Mouse (Mus musculus) adrenal gland, postnatal 25 days (tissue): ENCODE measurements around the gene Nphp1. TPM values are rescaled to one million over a fixed set of nuclear protein-coding genes. Genes with fewer than 3 reads are reported as not detected.
A peak's percentile ranks its signal among the peaks of the same experiment; 100 is the strongest.

Experiments used
- DNase-seq: peaks from one replicate; pipeline ENCODE4 v3.0.0; 2021; ENCODE audit warnings: mixed read lengths
- total RNA-seq: library from RNA; stranded (reverse); gene quantifications from 2 replicates; pipeline ENCODE4 v1.2.3, GENCODE M21; 2021

Gene Nphp1
- total RNA-seq, 1 experiment from 2014 or later: 27.6 TPM

GRCm38 (mm10) chr2:127749376-127749775 is 39.3 kb downstream of the Nphp1 start:
- peak; percentile 44 for DNase-seq

DNA sequence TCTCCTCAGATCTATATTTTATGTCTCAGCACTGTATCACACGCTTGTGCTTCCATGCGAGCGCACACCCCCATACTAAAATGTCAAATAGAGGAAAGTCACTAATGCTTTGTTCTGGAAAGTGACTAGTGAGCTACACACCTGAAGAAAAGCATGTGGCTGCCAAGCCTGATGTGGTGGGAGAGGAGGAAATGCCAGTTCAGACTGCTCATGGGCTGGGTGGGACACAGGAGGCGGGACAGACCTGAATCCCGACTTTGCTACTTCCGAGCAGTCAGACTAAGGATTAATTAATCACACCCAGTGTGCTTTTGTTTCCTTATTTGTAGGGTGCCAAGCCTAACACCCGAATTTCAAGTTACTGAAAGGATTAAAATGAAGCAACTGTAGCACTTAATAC is 40.4 kb downstream of the Nphp1 start:
- DNase-seq: no peak

DNA sequence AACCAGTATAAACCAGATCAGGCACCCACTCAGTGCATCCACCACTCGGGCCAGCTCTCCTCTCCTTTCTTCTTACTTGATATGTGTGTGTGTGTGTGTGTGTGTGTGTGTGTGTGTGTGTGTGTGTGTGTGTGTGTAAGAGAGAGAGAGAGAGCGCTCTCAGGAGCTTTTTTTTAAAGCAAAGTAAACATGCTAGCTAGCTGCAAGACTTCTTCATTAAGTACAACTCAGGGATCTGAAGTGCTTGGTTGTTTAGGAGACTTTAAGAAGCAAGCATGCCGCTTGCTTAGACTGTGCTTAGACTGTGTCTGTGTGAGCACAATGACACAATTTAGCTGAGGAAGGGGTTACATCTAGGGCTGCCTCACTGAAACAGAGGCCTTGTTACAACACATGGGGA is 46.1 kb downstream of the Nphp1 start:
- no peak for DNase-seq

DNA sequence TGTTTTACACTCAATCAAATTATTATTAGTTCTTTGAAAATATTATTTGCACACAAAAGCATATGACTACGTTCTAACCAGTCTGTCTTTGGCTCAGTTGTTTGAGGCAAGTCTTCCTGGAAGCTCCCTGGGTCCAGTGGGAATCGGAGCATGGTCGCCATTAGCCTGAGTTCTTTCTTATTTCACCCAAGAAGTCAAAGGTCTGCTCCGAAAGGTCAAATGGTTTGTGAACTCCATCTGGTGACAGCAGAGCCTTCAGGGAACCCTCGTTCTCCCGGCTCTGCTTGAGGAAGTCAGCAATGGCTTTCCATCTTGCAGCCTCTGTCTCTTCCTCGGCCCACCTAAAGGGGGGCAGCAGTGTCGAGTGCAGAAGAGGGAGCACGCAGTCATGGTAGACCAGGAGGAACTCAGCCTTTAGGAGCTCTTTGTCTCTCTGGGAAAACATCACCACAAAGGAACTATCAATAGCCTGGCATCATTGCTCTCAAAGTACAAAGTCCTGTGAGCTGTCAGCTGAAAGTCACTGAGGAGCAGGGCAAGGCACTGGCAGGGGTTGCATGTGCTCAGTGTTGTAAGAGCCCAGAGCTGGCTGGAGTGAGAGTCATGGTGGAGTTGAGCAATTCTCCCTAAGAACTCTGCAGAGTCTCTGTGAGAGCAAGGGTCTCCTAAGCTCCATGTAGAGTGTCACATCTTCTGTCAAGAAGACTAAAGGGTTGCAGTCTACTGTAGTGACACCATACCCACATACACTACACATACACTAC is 47.8 kb downstream of the Nphp1 start:
- no peak for DNase-seq

DNA sequence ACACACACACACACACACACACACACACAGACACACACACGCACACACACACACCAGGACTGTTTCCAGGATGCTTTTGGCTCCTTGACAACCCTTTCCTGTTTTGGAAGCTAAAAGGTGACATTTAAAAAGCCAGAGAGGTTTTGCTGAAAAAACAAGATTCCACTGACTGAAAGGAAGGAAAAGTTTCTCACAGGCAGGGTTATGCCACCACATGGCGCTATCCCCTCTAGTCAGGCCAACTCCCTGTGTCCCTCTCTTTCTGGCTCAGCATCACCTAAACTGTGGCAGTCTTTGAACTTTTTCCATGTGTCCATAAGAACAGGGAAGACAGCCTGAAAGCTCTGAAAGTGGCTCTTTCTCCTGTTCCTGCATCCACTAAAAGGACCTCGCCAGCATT is 50.8 kb downstream of the Nphp1 start:
- no peak for DNase-seq

DNA sequence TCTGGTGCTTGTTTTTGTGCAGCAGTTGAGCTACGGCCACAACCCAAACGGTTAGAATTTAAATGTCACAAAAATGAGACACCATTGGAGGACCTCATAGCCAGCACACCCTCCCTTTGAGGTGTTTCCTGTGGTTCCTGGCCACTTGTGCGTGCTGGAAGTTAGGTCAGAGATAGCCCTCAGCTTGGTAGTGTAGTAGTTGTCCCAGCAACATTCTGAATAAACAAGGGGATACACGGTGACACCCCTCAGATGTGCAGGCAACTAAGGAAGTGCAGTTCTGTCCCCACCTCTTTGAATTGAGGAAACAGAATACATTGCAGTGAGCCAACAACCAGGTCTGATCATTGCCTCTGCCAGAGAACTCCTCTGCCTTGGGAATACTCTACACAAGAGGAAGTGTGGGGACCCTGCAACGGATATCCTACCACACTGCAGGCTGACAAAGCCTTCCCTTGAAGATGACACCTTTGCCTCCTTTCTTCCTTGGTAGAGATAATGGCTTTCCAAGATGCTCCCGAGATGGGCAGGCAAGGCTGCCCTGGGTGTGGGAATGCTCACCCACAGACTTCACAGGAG is 52.0 kb downstream of the Nphp1 start:
- no peak for DNase-seq

GRCm38 (mm10) chr2:127735512-127736145 is 53.1 kb downstream of the Nphp1 start:
- DNase-seq: no peak

DNA sequence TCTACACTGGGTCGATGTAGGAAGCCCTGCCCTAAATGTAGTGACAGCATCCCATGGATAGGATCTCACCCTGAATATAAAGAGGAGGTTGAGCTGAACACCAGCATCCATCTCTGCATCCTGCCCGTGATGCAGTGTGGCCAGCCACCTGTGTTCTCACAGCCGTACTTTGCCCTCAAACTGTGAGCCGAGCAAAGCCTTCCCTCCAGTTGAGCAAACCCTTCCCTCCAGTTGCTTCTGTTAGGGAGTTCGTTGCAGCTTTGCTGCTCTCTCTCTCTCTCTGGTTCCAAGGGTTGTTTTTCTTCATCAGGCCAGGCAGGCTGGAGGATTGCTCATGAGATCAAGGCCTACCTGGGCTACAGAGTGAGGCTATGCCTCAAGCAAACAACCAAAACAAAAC is 53.8 kb downstream of the Nphp1 start:
- no peak for DNase-seq

DNA sequence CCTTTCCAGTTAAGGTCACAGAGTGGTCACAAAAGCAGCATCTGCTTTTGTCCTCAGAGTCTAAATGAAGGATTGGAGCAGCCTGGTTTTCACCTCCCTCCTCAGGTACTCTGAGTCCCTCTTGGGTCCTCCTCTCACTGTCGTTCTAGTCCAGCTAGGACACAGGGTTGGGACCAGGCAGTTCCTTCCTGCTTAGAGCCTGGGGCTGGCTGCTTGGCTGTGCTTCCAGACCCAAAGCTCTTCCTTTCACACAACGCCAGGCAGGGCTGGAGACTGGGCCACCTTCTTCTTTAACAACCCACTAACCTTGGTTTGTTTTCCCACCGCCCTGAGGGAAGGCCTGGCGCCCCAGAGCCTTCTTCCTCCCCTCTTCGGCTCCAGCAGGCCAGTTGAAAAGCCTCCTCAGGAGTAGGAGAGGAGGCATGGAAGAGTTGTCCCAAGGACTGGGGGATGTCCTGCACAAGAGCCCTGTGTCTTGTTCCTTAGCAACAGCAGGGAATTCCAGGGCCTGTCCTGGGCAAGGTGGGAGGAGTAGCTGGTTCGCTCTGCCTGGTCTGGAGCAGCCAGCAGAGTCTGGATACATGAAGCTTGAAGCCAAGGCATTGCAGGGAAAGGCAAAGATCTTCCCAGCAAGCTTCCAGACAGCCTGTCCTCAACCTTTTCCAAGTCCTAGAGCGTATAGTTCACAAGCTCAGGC is 58.2 kb downstream of the Nphp1 start:
- no peak for DNase-seq

- DNase-seq: no peak
Observed at GRCm38 (mm10) chr2:127729671-127730070, 59.0 kb downstream of the Nphp1 start, which contains the start of gene Mall. Gene Mall (minus strand): TSS chr2:127729932.

DNA sequence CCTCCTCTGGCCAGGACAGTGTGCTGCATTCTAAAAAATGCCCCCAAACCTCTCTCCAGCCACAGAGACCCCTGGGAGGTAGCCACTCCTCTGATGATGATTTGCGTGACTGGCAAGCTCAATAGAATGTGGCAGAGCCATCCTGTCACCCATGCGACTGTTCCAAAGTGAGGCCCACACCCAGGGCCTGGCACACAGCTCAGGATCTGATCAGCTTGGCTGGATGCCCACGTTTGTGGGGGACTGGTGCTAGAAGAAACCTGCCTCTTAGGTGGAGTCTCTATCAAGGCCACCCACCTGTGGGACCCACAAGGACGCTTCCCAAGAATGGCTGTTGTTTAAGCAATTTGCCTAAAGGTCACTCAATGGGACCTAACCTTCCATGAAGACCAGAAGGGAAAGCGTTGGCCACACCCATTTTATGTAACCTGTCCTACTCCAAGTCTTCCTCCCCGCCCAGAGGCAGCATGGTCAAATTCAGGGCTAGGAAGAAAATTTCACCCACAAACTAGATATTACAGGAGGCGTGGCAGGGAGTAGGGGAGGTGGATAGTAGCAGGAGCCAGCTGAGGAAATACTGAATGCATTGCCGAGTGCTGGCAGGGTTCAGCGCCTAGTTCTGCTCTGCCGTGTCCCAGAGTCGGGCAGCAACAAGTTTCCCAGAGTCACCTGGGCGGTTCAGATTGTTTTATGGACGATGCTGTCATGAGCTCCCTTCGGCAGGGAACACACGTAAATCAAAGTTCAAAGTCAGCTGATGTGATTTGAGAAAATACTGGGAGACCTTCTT is 59.8 kb downstream of the Nphp1 start:
- DNase-seq: no peak

GRCm38 (mm10) chr2:127728146-127728545 is 60.6 kb downstream of the Nphp1 start:
- DNase-seq: no peak

- DNase-seq: no peak
Observed at GRCm38 (mm10) chr2:127723193-127723592, 65.5 kb downstream of the Nphp1 start.

DNA sequence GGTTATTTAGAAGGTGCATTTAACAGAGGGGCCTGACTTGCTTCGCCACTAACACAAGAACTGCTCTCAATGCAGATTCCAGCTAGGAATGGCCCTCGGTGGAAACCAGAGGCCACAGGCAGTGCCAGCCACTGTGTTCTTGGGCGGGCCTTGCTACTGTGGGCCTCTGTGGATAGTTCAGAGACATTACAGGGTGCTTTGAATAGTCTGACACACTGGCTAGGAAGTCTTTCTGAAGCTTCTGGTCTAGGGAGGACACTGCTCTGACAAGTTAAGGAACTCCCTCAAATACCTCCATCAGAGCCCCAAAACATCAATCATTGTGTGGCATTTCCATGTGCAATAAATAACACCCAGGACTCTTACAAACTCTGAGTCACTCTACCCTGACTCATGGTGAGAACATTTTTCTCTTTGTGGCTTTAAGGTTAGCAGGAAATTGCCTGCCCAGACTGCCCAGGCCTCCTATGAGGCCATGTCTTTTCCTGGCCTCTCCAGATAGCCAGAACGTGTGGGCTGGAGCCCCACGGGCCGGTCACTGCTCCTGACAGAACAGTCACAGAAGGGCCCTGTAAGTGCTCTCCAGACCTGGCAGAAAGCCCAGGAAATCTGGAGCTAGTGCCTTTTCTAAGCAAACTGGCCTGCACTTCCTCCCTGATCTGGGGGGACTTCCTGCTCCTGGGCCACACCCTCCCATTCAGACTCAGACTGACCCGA is 66.4 kb downstream of the Nphp1 start:
- peak; percentile 67 for DNase-seq

GRCm38 (mm10) chr2:127718839-127719468 is 69.7 kb downstream of the Nphp1 start:
- no peak for DNase-seq

GRCm38 (mm10) chr2:127714726-127715125 is 74.0 kb downstream of the Nphp1 start:
- DNase-seq: no peak

- DNase-seq: no peak
Observed at GRCm38 (mm10) chr2:127708792-127709191, 79.9 kb downstream of the Nphp1 start.

GRCm38 (mm10) chr2:127708060-127708459 is 80.6 kb downstream of the Nphp1 start:
- no peak for DNase-seq

DNA sequence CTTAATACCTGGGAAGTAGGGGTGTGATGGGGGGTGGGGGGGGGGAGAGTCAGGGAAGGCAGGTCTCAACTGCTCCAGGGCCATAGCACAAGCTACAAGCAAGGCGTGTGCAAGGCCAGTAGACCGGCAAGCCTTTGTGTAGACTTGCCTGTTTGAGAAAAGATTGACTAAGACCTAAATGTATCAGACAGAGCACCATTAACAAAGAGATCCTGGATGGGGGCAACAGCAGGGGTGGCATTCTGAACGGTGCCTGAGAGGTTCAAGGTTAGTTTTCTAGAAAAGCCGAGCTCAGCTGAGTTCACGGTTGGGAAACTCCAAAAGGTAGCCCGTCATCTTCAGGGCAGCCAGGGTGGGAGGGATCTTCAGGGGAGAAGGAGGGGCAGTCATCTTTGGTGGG is 83.4 kb downstream of the Nphp1 start:
- no peak for DNase-seq
